Mouse (Mus musculus): ENCODE data around the gene Cpa5.
A peak's percentile ranks its signal among the peaks of the same experiment; 100 is the strongest.

Gene Cpa5

DNA sequence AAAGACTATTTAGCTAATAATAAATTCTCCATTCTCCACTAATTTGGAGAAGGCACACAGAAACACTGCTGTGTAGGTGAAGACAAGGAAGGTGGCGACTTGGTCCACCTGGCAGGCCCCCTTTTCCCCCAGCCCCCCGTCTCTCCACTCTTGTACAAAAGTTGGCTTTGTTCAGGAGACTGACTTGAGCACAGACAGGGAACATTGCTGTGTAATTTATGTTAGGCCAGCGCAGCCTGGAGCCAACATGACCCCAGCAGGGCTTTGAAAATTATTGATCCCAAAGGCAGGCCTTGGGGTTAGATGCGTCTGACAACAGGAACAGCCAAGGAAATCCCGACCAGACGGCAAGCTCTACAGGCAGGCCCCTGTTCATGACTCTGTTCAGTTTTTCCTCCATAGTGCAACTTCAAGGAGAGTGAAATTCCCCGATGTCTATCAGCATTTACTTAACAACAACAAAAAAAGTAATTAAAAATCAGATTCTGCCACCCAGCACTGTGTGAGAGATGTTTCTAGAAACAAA, 6.4 kb upstream of the Cpa5 start:
- DNase-seq (ENCODE audit: low spot score) = no peak

- DNase-seq (ENCODE audit: low spot score) = no peak
Measured at GRCm38 (mm10) chr6:30605111-30605510, 5.7 kb upstream of the Cpa5 start.

DNA sequence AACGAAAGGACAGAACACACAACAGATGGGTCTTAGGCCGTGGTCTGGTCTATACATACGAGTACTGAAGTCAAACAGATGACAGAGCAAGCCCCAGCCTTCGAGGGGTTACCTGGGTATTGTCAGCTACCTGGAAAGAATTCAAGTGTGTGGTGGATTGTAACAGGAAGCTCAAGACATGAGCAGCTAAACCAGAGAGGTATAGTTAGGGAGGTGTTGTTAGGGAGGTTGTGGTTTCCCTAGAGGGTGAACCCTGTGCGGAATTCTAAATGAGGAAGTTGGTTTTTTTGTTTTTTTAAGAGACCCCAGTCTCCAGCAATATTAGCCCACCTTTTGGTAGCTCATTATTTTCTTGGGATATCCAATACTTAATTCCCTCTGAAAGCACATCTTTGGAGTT, 5.1 kb upstream of the Cpa5 start:
- no peak for DNase-seq (ENCODE audit: low spot score)

GRCm38 (mm10) chr6:30611212-30611611, 402 bp downstream of the Cpa5 start:
- DNase-seq (ENCODE audit: low spot score) = peak; percentile 41

GRCm38 (mm10) chr6:30614251-30614650, 3.4 kb downstream of the Cpa5 start:
- DNase-seq (ENCODE audit: low spot score) = no peak

DNA sequence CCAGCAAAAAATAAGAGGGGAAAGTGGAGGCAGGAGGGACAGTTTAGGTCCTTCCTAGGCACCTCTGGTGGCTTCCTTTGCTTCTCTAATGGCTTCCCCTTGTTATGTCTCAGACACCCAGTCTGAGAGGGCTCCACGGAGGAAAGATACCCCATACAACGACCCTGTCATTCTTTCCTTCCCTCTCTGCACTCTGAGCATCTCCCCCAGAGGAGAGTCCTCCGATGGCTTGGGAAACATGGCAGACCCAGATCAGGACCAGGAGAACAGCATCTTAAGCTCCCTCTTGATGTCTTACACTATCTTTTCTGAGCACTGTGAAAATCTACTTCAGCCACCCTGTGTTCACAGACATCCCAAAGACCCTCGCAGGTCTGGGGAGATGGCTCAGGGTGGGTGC, 4.9 kb downstream of the Cpa5 start:
- no peak for DNase-seq (ENCODE audit: low spot score)

- peak; percentile 47 for DNase-seq (ENCODE audit: low spot score)
Measured at GRCm38 (mm10) chr6:30616491-30616941, 5.7 kb downstream of the Cpa5 start.

DNA sequence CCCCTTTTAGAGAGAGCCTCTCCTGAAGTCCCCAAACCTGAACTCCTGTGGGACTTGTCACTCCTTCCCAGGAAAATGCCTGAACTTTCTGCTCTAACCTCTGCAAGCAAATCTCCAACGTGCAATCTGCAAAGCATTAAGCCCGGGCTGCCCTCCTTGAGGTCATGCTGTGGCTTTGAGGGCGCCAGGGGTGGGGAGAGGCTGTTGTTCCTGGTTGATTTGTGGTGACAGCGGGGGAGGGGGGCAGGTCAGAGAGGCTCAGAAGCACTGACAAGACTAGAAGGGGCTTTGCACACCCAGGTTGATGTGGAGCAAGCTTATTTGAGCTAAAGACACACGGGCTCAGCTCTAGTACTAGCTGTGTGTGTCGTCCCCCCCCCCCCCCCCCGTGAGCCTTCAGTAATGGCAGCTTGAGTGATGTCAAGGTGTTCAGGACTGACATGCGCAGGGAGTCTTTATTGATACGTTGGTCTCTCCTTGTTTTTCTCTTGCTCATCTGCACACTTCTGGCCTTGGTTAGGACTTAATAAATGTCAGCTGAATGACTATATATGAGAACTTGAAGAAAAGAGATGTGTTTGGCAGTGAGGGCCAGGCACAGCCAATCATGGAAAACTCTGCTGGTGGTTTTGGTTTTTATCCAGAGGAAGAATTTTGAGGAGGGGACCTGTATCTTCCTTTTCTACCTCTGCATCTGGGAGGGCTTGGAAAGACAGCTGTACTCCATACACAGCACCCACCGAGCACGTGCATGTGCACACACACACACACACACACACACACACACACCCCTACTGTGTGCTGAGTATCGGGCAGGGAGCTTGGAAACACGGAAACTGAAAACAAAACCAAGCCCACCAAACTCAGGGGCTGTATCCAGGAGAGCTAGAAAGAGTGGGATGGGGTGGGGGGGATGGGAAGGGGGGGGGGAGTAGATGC, 6.5 kb downstream of the Cpa5 start:
- DNase-seq (ENCODE audit: low spot score) = peak; percentile 66

GRCm38 (mm10) chr6:30617959-30618590, 7.3 kb downstream of the Cpa5 start:
- DNase-seq (ENCODE audit: low spot score) = peak; percentile 73

DNA sequence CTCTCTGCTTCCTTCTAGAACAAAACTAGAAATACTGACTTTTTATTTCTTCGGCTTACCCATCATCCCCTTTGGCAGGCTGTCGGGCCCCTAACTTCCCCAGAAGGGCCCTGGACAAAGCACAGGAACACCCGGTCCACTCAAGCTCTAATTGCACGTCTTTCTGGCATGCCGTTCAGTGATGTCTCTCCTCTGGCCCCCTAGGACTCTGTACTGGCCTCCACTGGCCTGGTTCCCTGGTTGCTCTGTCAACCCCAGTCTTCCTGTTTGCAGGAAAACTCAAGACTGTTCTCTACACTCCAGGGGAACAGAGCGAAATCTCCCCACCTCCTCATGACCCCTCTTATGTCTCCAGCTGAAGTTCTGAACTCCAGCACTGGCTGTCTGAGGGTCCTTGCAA, 7.9 kb downstream of the Cpa5 start:
- DNase-seq (ENCODE audit: low spot score) = peak; percentile 24

DNA sequence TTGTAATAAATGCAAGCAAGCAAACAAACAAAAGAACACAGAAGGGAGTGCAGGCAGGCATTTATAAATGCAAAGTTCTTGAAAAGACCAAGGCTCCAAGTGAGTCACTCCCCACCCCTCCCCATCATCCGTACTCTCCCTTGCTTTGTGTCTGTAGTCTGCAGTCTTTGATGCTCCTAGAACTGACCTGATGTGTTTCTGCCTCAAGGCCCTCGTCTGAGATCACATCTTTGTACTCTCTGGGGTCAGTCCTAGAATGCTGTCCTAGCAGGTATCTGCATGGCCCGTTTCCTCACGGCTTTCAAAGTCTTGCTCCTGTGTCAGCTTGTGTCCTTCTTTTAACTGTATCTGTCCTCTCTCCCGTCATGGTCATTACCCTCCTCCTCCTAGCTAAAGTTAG, 8.8 kb downstream of the Cpa5 start:
- no peak for DNase-seq (ENCODE audit: low spot score)

GRCm38 (mm10) chr6:30620591-30620990, 9.8 kb downstream of the Cpa5 start:
- no peak for DNase-seq (ENCODE audit: low spot score)

DNA sequence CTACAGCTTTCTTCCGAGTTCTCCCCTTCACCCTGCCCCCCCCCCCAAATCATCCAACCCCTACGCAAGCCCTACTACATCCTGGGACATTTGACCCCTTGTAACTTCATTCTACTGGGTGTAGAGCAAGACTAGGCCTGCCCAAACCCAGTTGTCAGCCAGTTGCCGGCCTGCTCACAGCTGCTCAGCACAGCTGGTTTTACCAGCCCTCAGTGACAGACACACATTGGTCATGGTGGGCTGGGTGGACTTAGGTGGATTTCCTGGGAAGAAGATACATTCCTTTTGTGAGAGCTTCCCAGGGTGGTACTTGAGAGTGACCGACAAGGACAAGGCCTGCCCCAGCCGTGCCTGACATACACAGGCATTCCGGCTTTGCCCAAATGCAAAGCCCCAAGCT, 10.2 kb downstream of the Cpa5 start:
- DNase-seq (ENCODE audit: low spot score) = no peak

DNA sequence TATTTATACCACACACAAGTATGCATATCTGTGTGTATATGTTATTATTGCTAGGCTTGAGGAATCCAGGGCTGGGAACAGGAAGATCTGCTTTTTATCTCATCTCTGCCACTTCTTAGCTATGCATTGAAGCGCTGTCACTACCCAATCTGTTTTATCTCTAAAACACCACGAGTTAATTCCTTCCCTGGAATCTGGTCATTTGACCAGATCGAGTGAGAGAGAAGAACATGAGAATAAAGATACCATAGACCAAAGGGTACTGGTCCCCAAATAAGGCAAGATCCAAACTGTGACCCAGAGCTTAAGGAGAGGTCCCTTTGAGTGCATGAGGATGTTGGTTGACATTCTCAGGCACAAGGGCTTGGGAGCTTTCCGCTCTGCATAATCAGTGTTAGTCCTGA, 11.2 kb downstream of the Cpa5 start:
- DNase-seq (ENCODE audit: low spot score) = no peak

GRCm38 (mm10) chr6:30624763-30625162, 14.0 kb downstream of the Cpa5 start:
- no peak for DNase-seq (ENCODE audit: low spot score)

DNA sequence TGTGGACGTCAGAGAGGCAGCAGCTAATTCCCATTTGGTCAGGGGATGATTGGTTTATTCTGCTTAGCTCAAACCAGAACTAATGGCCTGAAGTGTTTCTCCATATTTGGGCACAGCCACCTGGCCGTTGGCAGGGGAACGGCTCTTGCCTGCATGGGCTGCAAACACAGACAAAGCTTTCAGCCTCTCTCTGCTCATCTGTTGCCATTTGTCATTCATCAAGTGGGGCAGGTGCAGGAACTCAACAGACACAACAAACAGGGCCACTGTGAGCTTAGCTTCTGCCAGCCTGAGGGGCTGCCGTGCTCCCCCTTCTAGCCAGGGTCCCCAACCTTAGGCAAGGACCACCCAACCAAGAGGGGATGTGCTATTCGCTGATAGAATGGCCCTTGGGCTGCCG, 17.3 kb downstream of the Cpa5 start:
- peak; percentile 30 for DNase-seq (ENCODE audit: low spot score)

GRCm38 (mm10) chr6:30629989-30630388, 19.2 kb downstream of the Cpa5 start:
- DNase-seq (ENCODE audit: low spot score) = no peak

GRCm38 (mm10) chr6:30635361-30635862, 24.6 kb downstream of the Cpa5 start:
- peak; percentile 10 for DNase-seq (ENCODE audit: low spot score)

GRCm38 (mm10) chr6:30636186-30636842, 25.5 kb downstream of the Cpa5 start:
- DNase-seq (ENCODE audit: low spot score) = peak; percentile 24

DNA sequence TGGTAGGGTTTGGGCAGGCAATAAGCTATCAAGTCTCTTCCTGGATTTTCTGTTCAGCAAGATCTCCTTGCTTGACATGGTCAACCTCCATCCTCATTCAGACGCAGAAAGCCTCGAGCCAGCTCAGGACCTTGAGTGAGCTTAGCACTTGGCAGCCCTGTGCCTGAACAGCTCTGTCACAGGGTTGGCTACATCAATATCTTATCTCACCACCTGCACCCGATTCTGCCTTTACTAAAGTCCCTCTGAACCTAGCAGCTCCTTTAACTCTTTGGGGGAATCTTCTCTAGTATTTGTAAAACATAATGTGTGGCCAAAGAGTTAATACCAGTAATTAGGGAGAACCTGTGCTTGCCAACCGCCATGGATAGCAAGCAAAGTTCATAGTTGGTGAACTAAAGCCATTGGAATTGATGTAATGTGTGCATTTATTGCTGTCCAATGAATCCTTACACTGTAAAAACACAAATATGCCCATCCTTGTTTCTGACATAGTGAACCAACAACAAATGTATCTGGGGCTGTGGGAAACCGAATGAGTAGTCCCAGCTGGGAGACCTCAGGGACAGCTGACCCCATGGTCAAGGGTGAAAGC, 28.0 kb downstream of the Cpa5 start, which contains the start of gene Cpa1:
Cpa1 (plus strand) TSS at position 545 of the 595 bp plus-strand sequence.
- no peak for DNase-seq (ENCODE audit: low spot score)

DNA sequence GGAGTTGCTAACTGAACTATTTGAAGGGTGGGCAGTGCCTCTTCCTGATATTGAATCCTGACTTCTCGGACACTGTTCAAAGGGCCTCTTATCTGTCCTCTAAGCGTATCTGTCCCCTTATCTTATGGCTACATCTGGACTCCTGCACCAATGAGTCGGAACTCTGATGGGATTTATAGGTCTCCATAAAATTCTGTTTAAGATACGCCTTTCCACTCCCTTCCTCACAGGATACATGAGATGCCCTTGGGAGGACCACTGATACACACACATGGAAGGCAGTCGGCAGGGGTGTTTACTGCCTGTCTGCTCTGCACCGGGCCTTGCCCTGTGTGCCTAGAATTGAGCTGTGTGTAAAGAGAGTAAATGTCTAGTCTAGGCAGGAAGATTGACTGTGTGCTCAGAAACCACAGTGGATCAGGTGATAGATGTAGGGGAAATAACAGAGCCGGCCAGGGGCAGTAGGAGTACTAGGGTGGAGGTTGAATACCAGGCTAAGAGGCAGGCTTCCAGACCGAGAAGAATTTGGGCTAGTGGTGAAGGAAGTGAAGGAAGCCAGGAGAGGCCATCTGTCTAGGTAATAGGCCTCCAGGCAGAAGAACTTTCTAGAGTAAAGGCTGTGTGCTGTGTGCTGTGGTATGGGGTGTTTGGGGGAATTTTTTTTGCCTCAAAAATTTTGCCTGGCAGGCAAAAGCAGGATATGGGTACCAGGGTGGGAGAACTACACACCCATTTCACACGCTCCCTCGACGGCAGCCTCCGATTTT, 33.1 kb downstream of the Cpa5 start:
- no peak for DNase-seq (ENCODE audit: low spot score)

Measured in retina, embryonic 14.5 days (tissue).